Mouse (Mus musculus): ENCODE data around the gene Ivd. TPM values are rescaled to one million over a fixed set of nuclear protein-coding genes. Genes with fewer than 3 reads are reported as not detected.

Gene Ivd
- 111 and 220 TPM in 2 replicates for polyA plus RNA-seq (2012; rRNA removed; ENCODE audit: low replicate concordance)

GRCm38 (mm10) chr2:118861454-118862339 is at the start of gene Ivd:
Gene Ivd, plus strand, starts transcription at chr2:118861954.

GRCm38 (mm10) chr2:118813981-118814836 is 47.5 kb upstream of the Ivd start, which contains the start of gene Knstrn:
Gene Knstrn, plus strand, starts transcription at chr2:118814003.

GRCm38 (mm10) chr2:118899981-118900825 is 38.4 kb downstream of the Ivd start, which contains the start of gene Bahd1:
Gene Bahd1, plus strand, starts transcription at chr2:118900377.

GRCm38 (mm10) chr2:118926361-118926997 is 64.7 kb downstream of the Ivd start, which contains the start of gene Chst14:
Gene Chst14, plus strand, starts transcription at chr2:118926496.

Other genes starting within 250 kb of the Ivd start
- 0.20 and 0.90 TPM in 2 replicates for gene Pak6, start 198.7 kb upstream of the Ivd start, polyA plus RNA-seq (2012; rRNA removed; ENCODE audit: low replicate concordance)
- gene Ankrd63, start 158.0 kb upstream of the Ivd start, polyA plus RNA-seq (2012; rRNA removed; ENCODE audit: low replicate concordance), result 0.01 and 0.03 TPM in 2 replicates
- 2.3 and 6.4 TPM in 2 replicates for gene Plcb2, start 133.5 kb upstream of the Ivd start, polyA plus RNA-seq (2012; rRNA removed; ENCODE audit: low replicate concordance)
- gene Inafm2, start 116.2 kb upstream of the Ivd start, polyA plus RNA-seq (2012; rRNA removed; ENCODE audit: low replicate concordance), result 14.2 and 16.8 TPM in 2 replicates
- 12.7 and 19.0 TPM in 2 replicates for gene Ccdc9b, start 99.3 kb upstream of the Ivd start, polyA plus RNA-seq (2012; rRNA removed; ENCODE audit: low replicate concordance)
- 0.30 and 0.39 TPM in 2 replicates for gene Phgr1, start 89.2 kb upstream of the Ivd start, polyA plus RNA-seq (2012; rRNA removed; ENCODE audit: low replicate concordance)
- 1.0 and 3.3 TPM in 2 replicates for gene Disp2, start 82.2 kb upstream of the Ivd start, polyA plus RNA-seq (2012; rRNA removed; ENCODE audit: low replicate concordance)
- gene Knstrn, start 48.0 kb upstream of the Ivd start, polyA plus RNA-seq (2012; rRNA removed; ENCODE audit: low replicate concordance), result 0.80 and 4.4 TPM in 2 replicates
- 14.8 and 19.0 TPM in 2 replicates for gene Bahd1, start 38.4 kb downstream of the Ivd start, polyA plus RNA-seq (2012; rRNA removed; ENCODE audit: low replicate concordance)
- gene Chst14, start 64.5 kb downstream of the Ivd start, polyA plus RNA-seq (2012; rRNA removed; ENCODE audit: low replicate concordance), result 22.2 and 36.9 TPM in 2 replicates
- 12.4 and 12.8 TPM in 2 replicates for gene Ccdc32, start 167.4 kb downstream of the Ivd start, polyA plus RNA-seq (2012; rRNA removed; ENCODE audit: low replicate concordance)
- gene Rpusd2, start 172.8 kb downstream of the Ivd start, polyA plus RNA-seq (2012; rRNA removed; ENCODE audit: low replicate concordance), result 3.0 and 6.3 TPM in 2 replicates
- 0.06 and 0.42 TPM in 2 replicates for gene Knl1, start 185.2 kb downstream of the Ivd start, polyA plus RNA-seq (2012; rRNA removed; ENCODE audit: low replicate concordance)

Measured in subcutaneous adipose tissue, adult 2 months (tissue).